Mouse (Mus musculus) cerebellum, adult 2 months (tissue): Measurements from ENCODE around the gene Krtap19-5.

Experiments used
- CTCF ChIP-seq: fragments of 200-500 bp; IDR thresholded peaks from 2 replicates; pipeline ENCODE4 v1.5.1; 2011; ENCODE audit warnings: low read depth, mild to moderate bottlenecking, control low read depth, low read length, moderate library complexity, borderline replicate concordance; ENCODE audit not compliant: insufficient read depth
- POLR2A ChIP-seq: fragments of 200-500 bp; IDR thresholded peaks from 2 replicates; pipeline ENCODE4 v1.6.1; 2011; ENCODE audit warnings: low read length, control low read depth, borderline replicate concordance; ENCODE audit not compliant: insufficient read depth

DNA sequence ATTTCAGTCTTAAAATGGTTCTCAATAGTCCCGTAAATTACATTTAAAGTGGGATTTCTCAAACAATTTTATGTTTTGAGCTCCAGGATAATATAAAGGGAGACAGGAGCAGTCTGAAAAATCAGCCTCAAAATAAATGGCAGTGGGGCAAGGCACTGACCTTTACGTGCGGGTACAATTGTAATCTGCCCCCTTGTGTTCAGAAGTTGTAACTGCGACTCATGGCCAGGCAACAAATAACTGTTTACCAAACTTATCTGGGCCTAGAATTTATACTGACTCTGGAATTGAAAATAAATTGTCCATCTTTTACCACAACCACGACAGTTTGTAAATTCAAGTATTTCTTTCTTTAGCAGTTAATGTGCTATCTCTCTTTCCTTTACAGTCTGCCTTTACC, 44.8 kb downstream of the Krtap19-5 start:
- TF ChIP-seq CTCF (peak; percentile 56), POLR2A (no peak)
